Mouse (Mus musculus): Measurements from ENCODE around the gene Pacs1. TPM values are rescaled to one million over a fixed set of nuclear protein-coding genes. Genes with fewer than 3 reads are reported as not detected.

The Pacs1 gene
- polyA plus RNA-seq, 1 experiment from 2014 or later: 32.0 TPM

GRCm38 (mm10) chr19:5139640-5140039 is 133.3 kb downstream of the Pacs1 start:
- WGBS: 2% methylated on average over 2 of the region's 2 CpGs

GRCm38 (mm10) chr19:5131237-5131636 is 141.7 kb downstream of the Pacs1 start:
- 80% methylated on average over 4 of the region's 4 CpGs for WGBS
- ATAC-seq: no peak

More at GRCm38 (mm10) chr19:5139640-5140039, 133.3 kb downstream of the Pacs1 start:
- H3K4me1 ChIP-seq (replicated peaks): no peaks in the 10 kb centered on the region
- H3K9ac ChIP-seq (replicated peaks): no peak overlapping the region
- H3K27ac ChIP-seq: no peak overlapping the region
- no peak overlapping the region for H3K4me3 ChIP-seq (replicated peaks)
- no peaks in the 10 kb centered on the region for H3K27me3 ChIP-seq
- H3K4me2 ChIP-seq (replicated peaks): no peak overlapping the region
- peak; percentile 60; the same call in 1 of the 2 replicates for ATAC-seq
- H3K9me3 ChIP-seq: no peaks in the 10 kb centered on the region
- H3K36me3 ChIP-seq: peaks cover 69% of the 10 kb centered on the region

GRCm38 (mm10) chr19:5129770-5130169 is 143.1 kb downstream of the Pacs1 start:
- Histone ChIP-seq H3K9ac (replicated peaks) (no peak overlapping the region), H3K36me3 (peaks cover 20% of the 10 kb centered on the region), H3K27ac (no peak overlapping the region), H3K4me2 (replicated peaks) (no peak overlapping the region), H3K9me3 (no peaks in the 10 kb centered on the region), H3K27me3 (no peaks in the 10 kb centered on the region), H3K4me3 (replicated peaks) (no peak overlapping the region), H3K4me1 (replicated peaks) (no peaks in the 10 kb centered on the region)
- no peak for ATAC-seq
- 30% methylated on average over 1 of the region's 1 CpGs for WGBS

More at GRCm38 (mm10) chr19:5131237-5131636, 141.7 kb downstream of the Pacs1 start:
- H3K9ac ChIP-seq (replicated peaks): no peak overlapping the region
- no peaks in the 10 kb centered on the region for H3K9me3 ChIP-seq
- peaks cover 35% of the 10 kb centered on the region for H3K36me3 ChIP-seq
- H3K4me3 ChIP-seq (replicated peaks): no peak overlapping the region
- H3K4me2 ChIP-seq (replicated peaks): no peak overlapping the region
- no peak overlapping the region for H3K27ac ChIP-seq
- no peaks in the 10 kb centered on the region for H3K27me3 ChIP-seq
- no peaks in the 10 kb centered on the region for H3K4me1 ChIP-seq (replicated peaks)

- Histone ChIP-seq H3K27me3 (no peaks in the 10 kb centered on the region), H3K9ac (replicated peaks) (no peak overlapping the region)
These were observed 148.8 kb downstream of the Pacs1 start for GRCm38 (mm10) chr19:5124055-5124614.

GRCm38 (mm10) chr19:5123241-5123640 is 149.7 kb downstream of the Pacs1 start:
- ATAC-seq: no peak
- 86% methylated on average over 3 of the region's 3 CpGs for WGBS
- Histone ChIP-seq H3K4me3 (replicated peaks) (no peak overlapping the region), H3K27me3 (no peaks in the 10 kb centered on the region), H3K4me2 (replicated peaks) (no peak overlapping the region), H3K9me3 (no peaks in the 10 kb centered on the region), H3K27ac (no peak overlapping the region), H3K36me3 (no peaks in the 10 kb centered on the region), H3K4me1 (replicated peaks) (peaks cover 8% of the 10 kb centered on the region), H3K9ac (replicated peaks) (no peak overlapping the region)

More at GRCm38 (mm10) chr19:5124055-5124614, 148.8 kb downstream of the Pacs1 start:
- Histone ChIP-seq H3K4me3 (replicated peaks) (no peak overlapping the region), H3K4me2 (replicated peaks) (no peak overlapping the region), H3K4me1 (replicated peaks) (peaks cover under 1% of the 10 kb centered on the region), H3K27ac (no peak overlapping the region), H3K9me3 (no peaks in the 10 kb centered on the region), H3K36me3 (no peaks in the 10 kb centered on the region)
- WGBS: 69% methylated on average over 7 of the region's 7 CpGs
- ATAC-seq: no peak

- Histone ChIP-seq H3K4me1 (replicated peaks) (peaks cover 8% of the 10 kb centered on the region), H3K27me3 (no peaks in the 10 kb centered on the region), H3K27ac (no peak overlapping the region), H3K9me3 (no peaks in the 10 kb centered on the region), H3K4me2 (replicated peaks) (no peak overlapping the region), H3K36me3 (no peaks in the 10 kb centered on the region), H3K9ac (replicated peaks) (no peak overlapping the region), H3K4me3 (replicated peaks) (no peak overlapping the region)
- ATAC-seq: no peak
- 67% methylated on average over 10 of the region's 10 CpGs for WGBS
These were observed 150.4 kb downstream of the Pacs1 start for GRCm38 (mm10) chr19:5122492-5122891.

GRCm38 (mm10) chr19:5118384-5118698 is 154.6 kb downstream of the Pacs1 start, which contains the start of gene Klc2:
TSS of gene Klc2 (minus strand) at chr19:5118560.
- no peaks in the 10 kb centered on the region for H3K9me3 ChIP-seq
- peak within 1 kb of the TSS; percentile 91 for H3K4me2 ChIP-seq (replicated peaks)
- 1% methylated on average over 18 of the region's 18 CpGs for WGBS
- peaks cover 20% of the 10 kb centered on the region for H3K4me1 ChIP-seq (replicated peaks)
- peaks cover 14% of the 10 kb centered on the region for H3K36me3 ChIP-seq
- peak within 1 kb of the TSS; percentile 90 for H3K9ac ChIP-seq (replicated peaks)
- peak within 1 kb of the TSS; percentile 91 for H3K4me3 ChIP-seq (replicated peaks)
- ATAC-seq: peak; percentile 92; the same call in 1 of the 2 replicates
- H3K27me3 ChIP-seq: no peaks in the 10 kb centered on the region
- H3K27ac ChIP-seq: peak within 1 kb of the TSS; percentile 96

GRCm38 (mm10) chr19:5117494-5118383 is 155.2 kb downstream of the Pacs1 start:
- no peaks in the 10 kb centered on the region for H3K27me3 ChIP-seq

GRCm38 (mm10) chr19:5113783-5114182 is 159.1 kb downstream of the Pacs1 start:
- Histone ChIP-seq H3K9me3 (no peaks in the 10 kb centered on the region), H3K4me3 (replicated peaks) (no peak overlapping the region), H3K27ac (no peak overlapping the region), H3K9ac (replicated peaks) (no peak overlapping the region), H3K4me2 (replicated peaks) (no peak overlapping the region), H3K4me1 (replicated peaks) (peaks cover 16% of the 10 kb centered on the region), H3K27me3 (no peaks in the 10 kb centered on the region), H3K36me3 (peaks cover 59% of the 10 kb centered on the region)
- no peak for ATAC-seq
- 97% methylated on average over 7 of the region's 7 CpGs for WGBS

More at GRCm38 (mm10) chr19:5117494-5118383, 155.2 kb downstream of the Pacs1 start:
- peak overlapping the region; percentile 91 for H3K4me2 ChIP-seq (replicated peaks)
- peaks cover 20% of the 10 kb centered on the region for H3K4me1 ChIP-seq (replicated peaks)
- H3K36me3 ChIP-seq: peaks cover 20% of the 10 kb centered on the region
- under 1% methylated on average over 83 of the region's 83 CpGs for WGBS
- peak overlapping the region; percentile 90 for H3K9ac ChIP-seq (replicated peaks)
- peak; percentile 86 for ATAC-seq
- H3K27ac ChIP-seq: peak overlapping the region; percentile 96
- no peaks in the 10 kb centered on the region for H3K9me3 ChIP-seq
- peak overlapping the region; percentile 91 for H3K4me3 ChIP-seq (replicated peaks)

GRCm38 (mm10) chr19:5109659-5110453 is 163.1 kb downstream of the Pacs1 start:
- H3K4me3 ChIP-seq (replicated peaks): no peak overlapping the region
- no peak overlapping the region for H3K27ac ChIP-seq
- peaks cover 75% of the 10 kb centered on the region for H3K36me3 ChIP-seq
- ATAC-seq: no peak
- no peaks in the 10 kb centered on the region for H3K27me3 ChIP-seq
- WGBS: 72% methylated on average over 19 of the region's 19 CpGs
- H3K9me3 ChIP-seq: no peaks in the 10 kb centered on the region
- H3K4me2 ChIP-seq (replicated peaks): no peak overlapping the region
- H3K9ac ChIP-seq (replicated peaks): no peak overlapping the region
- peaks cover 26% of the 10 kb centered on the region for H3K4me1 ChIP-seq (replicated peaks)

- no peak for ATAC-seq
- Histone ChIP-seq H3K36me3 (peaks cover 76% of the 10 kb centered on the region), H3K9ac (replicated peaks) (peak overlapping the region; percentile 36; the same call in 1 of the 2 replicates), H3K4me3 (replicated peaks) (no peak overlapping the region), H3K4me1 (replicated peaks) (peaks cover 26% of the 10 kb centered on the region), H3K27me3 (no peaks in the 10 kb centered on the region), H3K27ac (0 out of 2 replicates have a peak overlapping the region, but pooled peaks have one; percentile 25), H3K9me3 (no peaks in the 10 kb centered on the region), H3K4me2 (replicated peaks) (no peak overlapping the region)
- WGBS: 64% methylated on average over 4 of the region's 4 CpGs
These were observed 164.2 kb downstream of the Pacs1 start for GRCm38 (mm10) chr19:5108702-5109101.
